8 mouse cellular contexts compared by ENCODE assay signal in genomic region chr9:64918560-64918959, GRCm38 (mm10). TPM values are rescaled to one million over a fixed set of nuclear protein-coding genes. Genes with fewer than 3 reads are reported as not detected.
DNase-seq lines count a peak whose midpoint lies in the region; ATAC-seq lines count a peak whose summit lies in the region.

No protein-coding gene starts in this region.

- peaks cover 11% of the 10 kb centered on the region for H3K4me1 ChIP-seq in erythroblast, embryonic 14.5 days (ENCODE audit: control insufficient read depth)
- no peaks in the 10 kb centered on the region for H3K4me1 ChIP-seq in forebrain, embryonic 13.5 days
- H3K4me1 ChIP-seq in liver, embryonic 11.5 days (replicated peaks; ENCODE audit: control insufficient read depth, insufficient read depth, low read length), result no peaks in the 10 kb centered on the region
- H3K4me1 ChIP-seq in stomach, embryonic 16.5 days (ENCODE audit: control insufficient read depth, insufficient read depth, low read length), result no peaks in the 10 kb centered on the region

- H3K9me3 ChIP-seq in erythroblast, embryonic 14.5 days (ENCODE audit: control insufficient read depth, low read length), result peaks cover 2% of the 10 kb centered on the region; the same call in 1 of the 2 replicates
- H3K9me3 ChIP-seq in forebrain, embryonic 13.5 days (replicated peaks), result no peaks in the 10 kb centered on the region; the same call in 1 of the 2 replicates
- H3K9me3 ChIP-seq in liver, embryonic 11.5 days (ENCODE audit: control insufficient read depth, low read length), result no peaks in the 10 kb centered on the region
- no peaks in the 10 kb centered on the region for H3K9me3 ChIP-seq in stomach, embryonic 16.5 days (replicated peaks; ENCODE audit: control insufficient read depth, low read length)

- 36% methylated on average over 16 of the region's 16 CpGs for WGBS in forebrain, embryonic 13.5 days
- 52% methylated on average over 16 of the region's 16 CpGs for WGBS in liver, embryonic 11.5 days
- 34% methylated on average over 16 of the region's 16 CpGs for WGBS in stomach, embryonic 16.5 days

- no peak for ATAC-seq in erythroblast, adult 5-6 weeks (replicated peaks; ENCODE audit: low FRiP score, poor library complexity, severe bottlenecking)
- ATAC-seq in CD4-positive, CD25-positive, alpha-beta regulatory T cell, adult 4 months, result peak; percentile 17
- no peak for ATAC-seq in forebrain, embryonic 13.5 days
- peak; percentile 58; the same call in 1 of the 2 replicates for ATAC-seq in liver, embryonic 11.5 days (replicated peaks; ENCODE audit: low FRiP score)
- no peak for ATAC-seq in stomach, embryonic 16.5 days (ENCODE audit: insufficient read depth, low FRiP score)

- peaks cover 97% of the 10 kb centered on the region for H3K36me3 ChIP-seq in erythroblast, embryonic 14.5 days (ENCODE audit: control insufficient read depth)
- peaks cover 8% of the 10 kb centered on the region for H3K36me3 ChIP-seq in forebrain, embryonic 13.5 days (ENCODE audit: poor library complexity, severe bottlenecking)
- peaks cover 6% of the 10 kb centered on the region for H3K36me3 ChIP-seq in liver, embryonic 11.5 days (ENCODE audit: control insufficient read depth, insufficient read depth, low read length)
- 0 out of 2 replicates have a peak, but pooled peaks cover 1% of the 10 kb centered on the region for H3K36me3 ChIP-seq in stomach, embryonic 16.5 days (ENCODE audit: control insufficient read depth, insufficient read depth, low read length)

- H3K27me3 ChIP-seq in erythroblast, embryonic 14.5 days (ENCODE audit: control insufficient read depth), result no peaks in the 10 kb centered on the region
- H3K27me3 ChIP-seq in forebrain, embryonic 13.5 days, result no peaks in the 10 kb centered on the region
- H3K27me3 ChIP-seq in liver, embryonic 11.5 days (replicated peaks; ENCODE audit: control insufficient read depth, insufficient read depth, low read length), result no peaks in the 10 kb centered on the region
- no peaks in the 10 kb centered on the region for H3K27me3 ChIP-seq in stomach, embryonic 16.5 days (ENCODE audit: control insufficient read depth, insufficient read depth, low read length)

- no peak overlapping the region for H3K9ac ChIP-seq in forebrain, embryonic 13.5 days
- peak overlapping the region; percentile 35 for H3K9ac ChIP-seq in liver, embryonic 11.5 days (ENCODE audit: low read depth, low read length)
- H3K9ac ChIP-seq in stomach, embryonic 16.5 days (ENCODE audit: low read length), result peak overlapping the region; percentile 41

- H3K27ac ChIP-seq in forebrain, embryonic 13.5 days, result no peak overlapping the region
- 0 out of 2 replicates have a peak overlapping the region, but pooled peaks have one; percentile 45 for H3K27ac ChIP-seq in liver, embryonic 11.5 days (ENCODE audit: low read depth, low read length)
- no peak overlapping the region for H3K27ac ChIP-seq in stomach, embryonic 16.5 days (ENCODE audit: low read length)

- peak overlapping the region; percentile 54 for H3K4me3 ChIP-seq in erythroblast, embryonic 14.5 days (replicated peaks)
- peak overlapping the region; percentile 24 for H3K4me3 ChIP-seq in forebrain, embryonic 13.5 days
- peak overlapping the region; percentile 47 for H3K4me3 ChIP-seq in liver, embryonic 11.5 days (ENCODE audit: low read depth, low read length)
- H3K4me3 ChIP-seq in stomach, embryonic 16.5 days (replicated peaks; ENCODE audit: low read length), result peak overlapping the region; percentile 35

- DNase-seq in liver, embryonic 11.5 days (ENCODE audit: low spot score), result peak; percentile 67
- DNase-seq in layer of hippocampus, postnatal 25 days (ENCODE audit: extremely low spot score in 1 of 2, low spot score in 1 of 2), result no peak
- no peak for DNase-seq in cerebellum, postnatal 14 days

- H3K4me2 ChIP-seq in forebrain, embryonic 13.5 days, result peak overlapping the region; percentile 49
- H3K4me2 ChIP-seq in liver, embryonic 11.5 days, result peak overlapping the region; percentile 56
- H3K4me2 ChIP-seq in stomach, embryonic 16.5 days (ENCODE audit: low read depth, low read length), result peak overlapping the region; percentile 43

RNA-seq across cellular contexts. Expression of gene Slc24a1, which starts 32.8 kb away (rescaled TPM):
- not detected in 2 replicates for polyA plus RNA-seq in erythroblast, embryonic 14.5 days (2012)
- not detected in 2 replicates for total RNA-seq in erythroblast, adult 5-6 weeks (2015; ENCODE audit: low replicate concordance)
- 0.68 and 0.70 TPM in 2 replicates for total RNA-seq in erythroblast, adult 5-6 weeks (2017; ENCODE audit: low replicate concordance)
- under 1 TPM; 0.09 to 0.44 TPM for polyA plus RNA-seq in CD4-positive, CD25-positive, alpha-beta regulatory T cell, adult 4 months (2017; shearing (Covaris generic))
- 0.05 and 0.08 TPM in 2 replicates for polyA plus RNA-seq in forebrain, embryonic 13.5 days (2015; fragmentation: Nextera tagmentation; extraction: Ambion mirVana)
- 0.04 and 0.12 TPM in 2 replicates for polyA plus RNA-seq in liver, embryonic 11.5 days (2014; fragmentation: Nextera tagmentation; extraction: Ambion mirVana)
- polyA plus RNA-seq in stomach, embryonic 16.5 days (2015; fragmentation: Nextera tagmentation; extraction: Ambion mirVana), result 0.06 and 0.11 TPM in 2 replicates
- total RNA-seq in layer of hippocampus, postnatal 25 days (2021), result under 1 TPM; 0.12 to 0.16 TPM

RNA-seq across cellular contexts. Expression of gene Ints14, which starts 42.1 kb away (rescaled TPM):
- 3.3 and 3.8 TPM in 2 replicates for polyA plus RNA-seq in erythroblast, embryonic 14.5 days (2012)
- total RNA-seq in erythroblast, adult 5-6 weeks (2015; ENCODE audit: low replicate concordance), result 10.4 and 11.7 TPM in 2 replicates
- total RNA-seq in erythroblast, adult 5-6 weeks (2017; ENCODE audit: low replicate concordance), result 7.5 and 7.8 TPM in 2 replicates
- polyA plus RNA-seq in CD4-positive, CD25-positive, alpha-beta regulatory T cell, adult 4 months (2017; shearing (Covaris generic)), result 10 to 100 TPM; 41.1 to 45.7 TPM
- polyA plus RNA-seq in forebrain, embryonic 13.5 days (2015; fragmentation: Nextera tagmentation; extraction: Ambion mirVana), result 50.4 and 57.4 TPM in 2 replicates
- 58.4 and 69.8 TPM in 2 replicates for polyA plus RNA-seq in liver, embryonic 11.5 days (2014; fragmentation: Nextera tagmentation; extraction: Ambion mirVana)
- 46.2 and 46.5 TPM in 2 replicates for polyA plus RNA-seq in stomach, embryonic 16.5 days (2015; fragmentation: Nextera tagmentation; extraction: Ambion mirVana)
- total RNA-seq in layer of hippocampus, postnatal 25 days (2021), result 10 to 100 TPM; 21.6 to 23.2 TPM

Comparison
In these comparisons a context has a peak if more than half of its experiments do, and no peak if none do; other contexts are left out.
1. ATAC-seq: peak in CD4-positive, CD25-positive, alpha-beta regulatory T cell, adult 4 months (single experiment) and liver, embryonic 11.5 days (single experiment); none in erythroblast, adult 5-6 weeks (single experiment), forebrain, embryonic 13.5 days (single experiment) and stomach, embryonic 16.5 days (single experiment).
2. Peak in every context shown above with its lines, with median percentiles within 50 percentile points of each other: H3K4me3 ChIP-seq and H3K4me2 ChIP-seq.